Mouse (Mus musculus) left cerebral cortex, adult 9 months (tissue): ENCODE measurements at regions not wholly inside any gene's neighbourhood (a gene's known extent, or its start where the extent isn't known, plus 50 kb on each side); places are given as distances from the start of the nearest gene placed in this dataset.

Experiments used
- DNase-seq, 2 experiments: peaks; one replicate each; pipeline ENCODE4 v3.0.0; 2022; ENCODE audit warnings: low spot score in 2 of 2

DNA sequence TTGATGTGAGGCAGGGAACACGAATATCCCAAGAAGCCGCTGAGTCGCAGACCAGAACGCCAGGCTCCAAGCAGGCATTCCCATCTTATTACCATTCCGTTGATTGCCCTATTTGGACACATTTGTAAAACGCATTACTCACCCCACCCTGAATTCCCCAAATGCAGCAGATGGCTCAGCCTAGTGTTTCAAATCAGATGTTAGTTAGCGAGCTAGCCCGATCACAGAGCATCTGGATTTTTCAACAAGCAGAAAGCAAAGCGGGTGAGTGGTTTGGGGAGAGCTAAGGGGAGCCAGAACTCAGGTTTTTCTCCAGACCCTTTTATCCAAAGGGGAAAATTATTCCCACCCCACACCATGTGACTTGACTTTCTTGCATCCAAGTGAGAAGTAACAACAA lies 273.2 kb downstream of the Rwdd3 start:
- DNase-seq = peak in 1 of 2 experiments; percentile 36

DNA sequence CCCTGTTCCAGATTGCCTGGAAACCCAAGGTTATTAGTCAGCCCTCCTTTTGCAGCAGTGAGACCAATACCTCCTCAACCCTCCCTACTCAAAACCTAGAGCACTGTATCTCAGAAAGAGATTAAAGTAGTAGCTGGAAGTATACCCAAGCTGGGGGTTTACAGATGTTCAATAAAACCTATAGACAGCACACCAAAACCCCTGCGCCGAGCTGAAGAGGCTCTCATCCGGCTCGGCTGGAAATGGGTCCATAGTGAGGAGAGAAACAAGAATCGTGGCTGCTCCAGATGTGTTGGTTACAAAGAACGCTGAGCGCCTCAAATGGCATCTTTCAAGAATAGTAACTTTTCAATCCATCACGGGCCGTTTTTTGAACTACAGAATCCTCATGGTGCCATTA lies 273.7 kb downstream of the Rwdd3 start:
- no peak for DNase-seq

DNA sequence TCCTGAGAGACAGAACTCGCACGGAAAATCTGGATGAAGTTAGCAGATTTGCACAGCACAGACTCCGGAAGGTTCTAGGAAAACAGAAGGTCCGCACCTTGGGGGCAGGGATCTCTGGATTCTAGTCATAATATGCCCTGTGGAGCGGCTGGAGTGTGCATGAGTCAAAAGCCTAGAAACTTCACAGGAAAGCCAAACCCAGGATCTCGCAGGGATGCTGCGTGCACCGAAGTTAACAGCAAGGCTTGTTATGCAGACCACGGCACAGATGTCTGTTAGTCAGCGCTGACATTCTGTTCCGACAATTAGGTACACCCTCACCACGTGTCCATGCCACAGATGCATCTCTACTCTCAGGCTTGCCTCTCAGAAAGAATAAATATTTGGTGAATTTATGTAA lies 274.3 kb downstream of the Rwdd3 start:
- peak in 1 of 2 experiments; percentile 35 for DNase-seq

DNA sequence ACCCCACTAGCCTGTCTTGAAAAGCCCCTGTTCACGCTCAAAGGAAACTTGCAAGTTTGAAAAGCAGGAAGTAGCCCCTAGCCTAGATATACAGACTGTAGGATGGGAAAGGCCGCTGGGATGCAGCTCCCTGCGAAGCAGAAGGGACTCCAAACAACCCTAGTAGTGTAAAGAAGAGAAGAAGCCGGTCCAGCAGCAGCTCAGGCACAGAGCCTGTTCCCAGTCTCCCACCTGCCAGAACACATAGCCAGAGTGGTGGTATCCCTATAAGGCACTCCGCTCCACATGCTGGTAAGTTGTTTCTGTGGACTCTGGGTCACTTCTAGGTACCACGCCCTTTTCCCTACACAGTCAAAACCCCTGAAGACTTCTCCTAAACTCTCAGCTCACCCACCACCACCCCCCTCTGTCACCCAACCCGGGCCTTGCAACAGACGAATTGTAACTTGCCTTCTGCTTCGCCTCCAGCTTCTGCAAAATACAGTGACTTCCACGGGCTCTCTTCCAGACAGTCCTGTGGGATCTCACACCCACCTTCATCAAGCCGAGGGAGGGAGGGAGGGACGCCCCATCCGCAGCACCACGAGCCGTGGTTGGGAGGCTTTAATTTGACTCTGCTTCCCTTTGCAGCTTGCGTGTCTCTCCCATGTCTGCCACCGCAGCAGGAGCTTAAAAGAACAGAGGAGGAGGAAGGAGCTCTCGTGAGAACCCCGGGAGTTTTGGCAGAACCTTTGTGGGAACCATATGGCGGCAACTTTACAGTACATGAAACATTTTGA lies 285.2 kb downstream of the Rwdd3 start:
- peak; percentile 67 to 84 for DNase-seq

DNA sequence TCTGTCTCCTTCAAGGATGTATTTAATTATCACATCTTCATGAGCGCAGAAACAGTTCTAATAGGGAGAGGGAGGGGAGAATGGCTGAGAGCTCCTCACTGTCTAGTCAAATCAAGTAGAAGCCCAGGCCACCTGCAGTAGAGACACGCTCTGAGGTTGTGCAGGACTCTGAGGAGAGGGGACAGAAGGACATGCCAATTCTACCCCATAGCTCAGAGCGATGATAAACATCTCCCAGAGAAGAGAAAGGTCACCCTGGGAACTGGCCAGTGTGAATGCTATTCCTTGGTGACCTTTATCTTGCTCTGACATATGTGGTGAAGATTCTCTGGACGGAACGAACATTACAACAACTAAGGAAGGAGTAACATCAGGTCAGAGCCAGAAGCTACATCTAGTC lies 286.1 kb downstream of the Rwdd3 start:
- no peak for DNase-seq

DNA sequence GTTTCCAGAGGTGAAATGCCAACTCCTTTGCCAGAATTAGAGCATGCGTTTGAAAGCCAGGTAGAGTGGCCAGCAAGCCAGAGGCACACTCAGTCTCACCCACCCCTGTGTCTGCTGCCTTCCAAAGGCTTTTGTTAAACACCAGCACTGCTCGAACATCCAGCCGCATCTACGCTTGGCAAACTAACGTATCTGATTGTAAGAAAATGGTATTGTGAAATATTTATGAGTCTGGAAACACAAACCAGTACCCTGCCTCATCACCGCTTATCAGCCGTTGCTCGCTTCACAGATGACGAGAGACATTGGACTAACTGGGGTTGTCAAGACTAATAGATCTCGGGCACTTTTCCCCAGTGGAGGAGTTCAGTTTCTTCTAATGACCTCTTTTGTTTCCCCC lies 287.3 kb downstream of the Rwdd3 start:
- no peak for DNase-seq

DNA sequence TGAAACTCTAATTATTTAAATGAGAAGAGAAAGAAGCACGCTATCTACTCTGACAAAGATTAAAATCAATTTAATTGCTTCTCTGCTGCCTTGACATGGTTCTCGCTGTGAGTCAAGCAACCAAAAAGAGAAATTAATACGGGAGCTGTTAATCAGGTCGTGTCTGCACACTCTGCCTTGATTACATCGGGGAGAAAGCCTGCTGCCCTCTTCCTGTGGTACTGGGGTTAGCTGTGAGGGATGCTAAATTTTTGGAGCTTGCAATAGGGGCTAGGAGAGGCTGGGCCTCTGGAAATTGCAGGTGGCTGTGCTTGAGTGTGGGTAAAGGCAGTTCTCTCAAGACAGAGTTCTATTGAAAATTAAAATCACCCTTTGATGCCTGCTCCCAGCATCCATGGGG lies 287.8 kb downstream of the Rwdd3 start:
- DNase-seq = no peak

DNA sequence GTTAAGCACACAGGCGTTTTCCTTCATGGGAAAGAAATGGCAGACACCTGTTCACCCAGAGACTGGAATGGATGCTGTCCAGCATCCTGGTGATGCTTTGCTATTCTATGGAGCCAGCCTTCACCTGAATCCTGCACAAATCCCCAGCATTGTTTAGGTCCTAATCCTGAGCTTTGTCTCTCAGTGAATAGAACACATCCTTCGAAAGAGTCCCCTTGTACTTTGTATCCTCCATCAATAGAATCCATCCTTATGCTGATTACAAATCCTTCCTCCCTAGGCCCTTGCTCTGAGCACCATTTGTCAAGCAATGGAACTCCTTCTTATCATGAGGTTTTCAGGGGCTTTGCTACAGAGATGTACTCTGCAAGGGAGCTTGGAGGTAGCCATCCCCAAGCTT lies 292.1 kb downstream of the Rwdd3 start:
- no peak for DNase-seq

DNA sequence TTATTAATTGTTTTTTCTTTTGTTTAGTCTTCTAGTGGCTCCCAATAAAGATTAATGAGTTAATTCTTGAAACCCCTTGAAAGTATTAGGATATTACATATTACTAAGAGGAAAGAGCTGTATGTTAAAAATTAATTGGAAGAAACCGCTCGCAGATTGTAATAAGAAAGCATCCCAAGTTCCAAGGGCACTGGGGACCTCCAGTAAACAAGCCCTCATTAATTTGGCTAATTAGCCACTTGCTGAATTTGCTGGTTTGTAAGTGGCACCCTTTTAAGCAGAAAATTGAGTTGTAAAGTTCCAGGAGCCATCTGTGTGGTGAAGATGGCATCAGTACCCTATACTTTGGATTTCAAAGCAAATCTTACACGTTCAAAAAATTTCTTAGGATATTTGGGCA lies 295.8 kb downstream of the Rwdd3 start:
- no peak for DNase-seq

DNA sequence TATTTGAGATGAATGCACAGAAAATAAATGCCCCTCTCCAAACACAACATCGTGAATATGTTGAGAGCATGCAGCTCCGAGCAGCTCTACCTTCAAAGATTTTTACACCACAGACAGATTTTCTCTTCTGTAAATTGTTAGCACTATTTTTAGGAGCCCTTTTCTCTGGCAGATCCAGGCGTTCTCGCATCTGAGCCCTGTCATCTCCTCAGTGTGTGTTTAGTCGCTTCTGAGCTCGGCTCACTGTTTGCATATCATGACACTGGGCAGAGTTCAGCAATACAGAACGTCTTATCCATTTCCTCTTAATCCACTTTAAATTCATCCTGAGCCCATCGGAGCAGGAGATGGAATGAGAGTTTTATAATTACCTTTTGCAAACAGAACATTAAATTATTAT lies 306.5 kb downstream of the Rwdd3 start:
- peak in 1 of 2 experiments; percentile 46 for DNase-seq

DNA sequence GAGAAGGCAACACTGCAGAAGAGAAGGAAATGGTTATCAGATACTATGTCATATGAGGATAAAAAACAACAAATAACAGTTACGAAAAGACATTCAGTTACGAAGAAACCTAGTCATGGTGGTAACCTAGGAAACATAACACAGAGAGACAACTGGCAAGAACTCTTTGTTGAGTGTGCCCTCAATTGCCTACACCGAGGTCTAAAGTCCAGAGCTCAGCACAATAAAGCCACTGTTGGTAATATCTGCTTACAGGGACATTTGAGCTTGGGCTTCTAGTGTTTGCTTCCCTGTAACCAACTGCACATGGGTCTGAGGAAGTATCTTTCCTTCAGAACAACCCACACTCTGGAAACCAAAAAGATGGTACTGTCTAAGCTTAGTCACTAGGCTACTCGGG lies 309.9 kb downstream of the Rwdd3 start:
- DNase-seq = no peak

DNA sequence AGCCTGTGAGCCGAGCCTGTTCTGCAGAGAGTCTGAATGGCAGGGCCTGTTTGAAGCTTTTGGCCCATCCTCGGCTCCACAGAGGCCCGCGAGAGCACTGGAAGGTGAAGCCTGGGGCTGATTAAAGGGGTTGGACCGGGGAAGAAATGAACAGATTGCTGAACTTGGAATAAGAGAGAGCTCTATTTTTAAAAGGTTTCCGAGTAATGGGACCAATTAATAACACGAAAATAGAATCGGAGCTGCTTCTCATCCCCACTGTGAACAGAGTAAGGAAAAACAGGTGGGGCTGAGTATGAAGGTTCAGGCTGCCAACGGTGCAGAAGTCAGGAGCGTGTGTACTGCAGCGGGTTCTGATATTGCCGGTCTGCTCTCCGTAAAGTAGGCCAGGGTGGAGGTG lies 313.2 kb downstream of the Rwdd3 start:
- no peak for DNase-seq

DNA sequence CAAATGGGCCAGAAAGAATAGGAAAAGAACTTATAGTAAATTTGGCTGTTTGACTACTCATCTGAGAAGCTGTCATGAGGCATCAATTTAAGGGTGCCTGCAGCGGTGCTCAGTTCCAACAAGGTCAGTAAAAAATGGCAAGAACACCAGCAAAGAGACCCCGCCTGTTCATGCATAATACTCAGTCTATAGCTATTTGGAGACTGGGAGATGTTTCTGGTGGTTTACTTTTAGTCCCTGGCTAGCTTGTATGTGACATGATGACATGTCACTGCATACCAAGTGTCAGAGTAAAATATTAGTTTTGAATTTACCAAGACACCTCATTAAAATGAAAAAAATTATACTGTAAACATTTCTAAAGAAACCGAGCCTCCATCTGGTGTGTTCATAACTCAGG lies 317.2 kb downstream of the Rwdd3 start:
- DNase-seq = no peak

DNA sequence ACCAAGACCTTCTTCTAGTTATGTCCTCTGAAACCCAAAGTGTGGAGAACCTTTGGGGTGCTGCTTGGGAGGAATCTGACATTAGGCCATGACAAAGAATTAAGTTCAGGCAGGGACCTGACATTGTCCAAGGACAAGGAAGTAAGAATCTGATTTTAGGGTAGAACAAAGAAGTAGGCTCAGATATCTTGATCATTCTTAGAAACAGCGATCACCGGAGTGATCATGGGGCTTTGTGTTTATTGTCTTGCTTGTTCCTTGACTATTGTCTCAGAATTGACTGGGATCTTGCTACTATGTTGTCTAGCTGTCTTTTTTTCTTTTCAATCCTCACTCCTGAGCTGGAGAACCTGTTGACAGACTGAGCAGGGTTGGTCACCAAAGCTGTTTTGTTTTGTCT lies 327.9 kb downstream of the Rwdd3 start:
- DNase-seq = no peak

DNA sequence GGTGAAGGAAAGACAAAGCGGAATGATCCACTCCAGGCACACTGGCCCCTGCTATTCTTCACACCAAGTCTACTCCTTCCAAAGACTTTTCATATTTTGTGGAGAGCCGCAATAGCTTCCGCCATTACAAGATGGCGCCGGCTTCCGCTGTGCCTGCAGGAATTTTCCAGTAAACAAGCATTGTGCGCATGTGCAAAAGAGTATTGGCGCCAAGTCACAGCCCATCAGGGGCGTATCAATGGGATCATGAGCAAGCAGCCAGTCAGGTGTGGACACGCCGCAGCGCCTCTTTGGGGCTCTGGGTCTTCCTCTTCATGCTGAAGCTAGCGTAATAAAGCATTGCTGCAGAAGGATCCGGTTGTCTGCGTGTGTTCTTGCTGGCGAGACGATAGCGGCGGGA lies 348.0 kb downstream of the Rwdd3 start:
- DNase-seq = no peak

DNA sequence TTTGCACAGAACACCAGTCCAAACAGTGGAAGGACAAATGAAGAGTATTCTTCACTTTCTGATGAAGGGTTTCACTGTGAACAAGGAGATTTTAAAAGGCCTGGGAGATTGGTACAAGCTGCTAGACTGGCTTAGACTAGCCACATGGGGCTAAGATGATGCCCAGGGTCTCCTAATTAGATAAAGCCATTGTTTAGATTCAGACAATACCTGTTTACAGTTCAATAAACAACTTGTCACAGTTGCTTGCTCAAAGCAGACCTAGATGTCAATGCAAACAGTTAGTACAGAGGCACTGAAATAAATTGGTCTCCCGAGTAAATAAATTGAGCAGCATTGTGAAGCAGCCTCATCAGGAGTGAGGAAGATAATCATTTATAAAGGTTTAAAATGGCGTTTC lies 359.6 kb downstream of the Rwdd3 start:
- DNase-seq = no peak

DNA sequence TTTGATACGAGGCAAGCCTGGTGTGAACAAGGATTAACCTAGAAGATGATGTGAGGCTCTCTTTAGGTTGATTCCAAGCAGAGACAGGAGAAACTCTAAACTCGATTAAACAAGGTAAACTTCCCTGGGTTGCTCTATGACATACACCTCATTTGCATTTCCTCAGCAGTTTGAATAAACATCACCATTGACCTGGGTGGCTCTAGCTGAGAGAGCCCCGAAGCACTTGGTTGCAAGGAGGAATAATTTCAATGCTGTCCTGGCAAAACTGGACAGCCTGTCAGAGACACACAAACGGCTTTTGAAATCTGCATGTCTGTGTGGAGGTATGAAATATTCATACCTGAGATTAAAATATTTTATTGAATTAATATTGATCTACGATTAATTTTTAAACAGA lies 361.0 kb downstream of the Rwdd3 start:
- no peak for DNase-seq

DNA sequence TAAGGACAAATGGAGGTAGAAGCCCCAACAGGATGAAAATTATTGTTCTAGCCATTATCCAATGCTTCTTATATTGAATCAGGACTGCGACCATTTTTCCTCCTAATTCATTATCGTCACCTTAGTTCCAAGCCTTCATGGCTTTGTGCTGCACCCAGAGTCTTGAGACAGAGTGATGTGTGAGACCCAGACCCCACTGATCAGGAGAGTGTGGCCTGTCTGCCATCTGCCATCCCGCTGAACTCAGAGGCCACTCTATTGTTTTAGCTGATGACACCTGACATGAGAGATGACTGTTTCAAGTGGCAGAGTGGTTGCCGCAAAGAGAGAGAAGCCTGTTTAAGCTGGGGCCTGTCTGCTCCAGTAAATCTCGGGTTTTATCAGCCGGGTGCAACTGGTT lies 361.4 kb downstream of the Rwdd3 start:
- no peak for DNase-seq

DNA sequence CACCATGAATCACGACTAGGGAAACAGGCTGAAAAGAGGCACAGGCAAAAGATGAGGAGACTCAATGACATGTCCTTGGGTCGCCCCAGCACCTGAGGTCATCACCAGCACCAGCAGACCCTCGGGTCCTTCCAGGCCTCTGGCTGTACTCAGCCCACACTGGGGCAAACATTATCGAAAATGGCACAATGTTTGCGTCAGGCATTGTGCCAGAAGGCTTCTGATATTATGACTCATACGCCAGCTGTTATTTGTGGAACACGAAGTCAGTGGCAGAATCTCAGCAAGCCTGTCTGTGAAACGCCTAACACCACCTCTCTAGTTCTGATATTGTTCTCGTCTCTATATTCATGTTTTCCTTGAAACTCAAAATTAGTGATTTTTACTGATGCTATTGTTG lies 384.8 kb downstream of the Rwdd3 start:
- DNase-seq = peak; percentile 26 to 59

DNA sequence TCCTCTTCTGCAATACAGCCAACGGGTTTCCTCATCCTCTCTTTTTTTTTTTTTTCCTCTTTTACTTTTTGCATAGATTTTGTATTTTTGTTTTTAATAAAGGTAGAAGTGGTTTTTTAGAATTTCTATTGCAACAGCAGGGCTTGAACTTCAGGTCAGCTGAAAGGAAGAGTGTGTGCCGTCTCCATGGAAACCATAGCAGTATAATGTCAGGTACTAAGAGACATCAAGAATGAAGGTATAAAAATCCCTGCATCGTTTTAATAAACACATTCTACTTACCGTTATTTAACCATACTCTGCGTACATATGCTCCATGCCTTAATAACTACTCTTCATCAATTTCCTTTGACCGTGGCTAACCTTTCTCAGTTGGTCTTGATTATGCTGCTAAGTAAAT lies 390.0 kb downstream of the Rwdd3 start:
- DNase-seq = no peak

DNA sequence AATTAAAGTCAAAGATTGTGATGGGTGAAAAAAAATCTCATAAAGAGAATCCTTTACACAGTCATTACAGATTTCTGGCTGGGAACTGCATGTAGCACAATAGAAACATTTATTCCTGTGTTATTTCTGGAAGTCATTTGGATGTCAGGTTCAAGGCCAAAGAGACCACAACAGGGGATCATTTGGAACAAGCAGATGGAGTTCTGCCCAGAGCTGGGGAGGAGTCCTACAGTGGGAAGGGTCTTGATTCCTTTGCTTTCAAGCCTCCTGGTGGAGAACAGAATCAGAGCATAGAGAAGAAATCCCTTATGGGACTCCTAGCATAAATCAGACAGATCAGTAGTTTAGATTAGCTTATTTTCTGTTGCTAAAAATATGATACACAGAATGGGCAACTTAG lies 392.4 kb downstream of the Rwdd3 start:
- DNase-seq = no peak

DNA sequence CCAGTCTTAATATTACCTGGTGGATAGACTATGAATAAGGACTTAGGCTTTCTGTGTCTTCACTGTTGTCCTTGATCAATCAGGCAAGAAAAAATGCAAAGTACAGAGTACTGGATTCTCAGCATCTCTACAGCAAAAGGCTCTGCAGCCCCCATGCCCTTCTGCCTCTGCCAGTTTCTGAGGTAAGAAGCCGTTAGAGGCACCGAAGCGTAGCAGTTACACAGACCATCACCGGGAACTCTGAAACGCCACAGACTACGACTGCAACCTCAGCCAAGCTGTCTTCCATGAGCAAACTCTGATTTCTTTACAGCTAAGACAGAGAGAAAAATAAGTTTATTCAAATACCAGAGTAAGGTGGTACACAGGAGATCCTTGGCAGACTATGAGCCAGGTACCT lies 396.5 kb downstream of the Rwdd3 start:
- DNase-seq = no peak

DNA sequence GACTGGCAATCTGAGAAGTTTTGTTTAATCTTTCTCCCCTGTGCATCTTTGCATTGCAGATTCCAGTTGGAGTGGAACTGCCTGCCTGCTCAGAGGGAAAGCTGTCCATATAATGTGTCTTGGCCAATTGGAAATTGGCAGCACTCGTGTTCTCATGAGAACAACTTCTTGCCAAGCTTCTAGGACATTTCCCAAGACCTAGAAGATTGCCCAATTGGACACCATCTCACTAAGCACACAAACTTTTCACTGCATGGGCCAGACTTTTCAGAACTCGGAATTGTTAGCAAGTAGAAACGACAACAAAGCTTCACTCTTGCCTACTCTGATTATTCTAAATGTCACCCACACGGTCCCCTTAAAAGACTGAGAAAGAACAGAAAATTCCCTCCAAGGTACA lies 409.8 kb downstream of the Rwdd3 start:
- peak in 1 of 2 experiments; percentile 3 for DNase-seq

DNA sequence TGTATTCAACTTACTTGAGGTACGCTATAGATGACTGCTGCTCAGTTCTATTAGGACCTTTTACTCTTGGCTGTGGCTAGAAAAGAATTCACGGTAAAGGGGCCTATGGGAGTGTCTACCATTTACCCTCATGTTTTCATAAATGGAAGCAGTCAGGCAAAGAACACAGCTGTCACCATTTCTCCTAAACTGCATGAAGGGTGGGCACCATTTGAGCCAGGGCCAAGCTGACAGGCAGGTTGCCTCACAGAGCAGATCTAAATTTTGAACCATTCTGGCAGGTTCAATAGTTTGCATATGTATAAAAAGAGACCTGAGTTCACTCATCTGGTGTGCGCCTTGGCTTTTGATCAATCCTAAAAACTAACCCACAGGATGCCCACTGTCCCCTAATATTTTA lies 410.3 kb downstream of the Rwdd3 start:
- DNase-seq = no peak
